Mouse (Mus musculus) adrenal gland, postnatal 25 days (tissue): ENCODE results near the gene Scgb1b17. TPM values are rescaled to one million over a fixed set of nuclear protein-coding genes. Genes with fewer than 3 reads are reported as not detected.
"Not testable (repeated sequence)": the region's sequence is repeated elsewhere in the genome, so short reads cannot be mapped to it uniquely, and the experiment has no call there.

ENCODE experiments used
- DNase-seq: peaks from one replicate; pipeline ENCODE4 v3.0.0; 2021; ENCODE audit warnings: mixed read lengths
- long read RNA-seq: library from polyadenylated mRNA; stranded (forward); transcript quantifications from one replicate; pipeline ENCODE4 v2.0.0, GENCODE M21; 2021
- total RNA-seq: library from RNA; stranded (reverse); gene quantifications from 2 replicates; pipeline ENCODE4 v1.2.3, GENCODE M21; 2021

The Scgb1b17 gene
- not detected in 2 replicates for total RNA-seq
- long read RNA-seq: 0 reads

DNA sequence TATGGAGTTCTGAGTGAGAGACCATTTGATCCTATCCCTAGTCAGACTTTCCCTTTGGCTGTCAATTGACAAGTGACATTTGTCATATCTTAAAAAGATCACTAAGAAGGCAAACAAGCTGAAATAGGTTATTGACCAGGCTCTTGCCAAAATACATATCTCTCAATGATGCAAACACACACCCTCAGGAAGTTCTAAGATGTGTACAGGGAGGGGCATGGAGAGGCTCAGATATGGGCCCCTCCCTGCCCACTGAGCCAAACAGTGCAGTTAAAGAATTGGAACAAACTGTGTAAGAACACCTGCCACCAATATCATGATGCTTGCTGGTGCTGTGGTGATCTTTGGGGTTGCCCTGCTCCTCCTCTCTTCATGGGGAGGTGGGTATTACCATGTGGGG, at the start of gene Scgb1b17:
Gene Scgb1b17 (plus strand): TSS at position 301 of the 400 bp plus-strand sequence.
- DNase-seq: not testable (repeated sequence)

DNA sequence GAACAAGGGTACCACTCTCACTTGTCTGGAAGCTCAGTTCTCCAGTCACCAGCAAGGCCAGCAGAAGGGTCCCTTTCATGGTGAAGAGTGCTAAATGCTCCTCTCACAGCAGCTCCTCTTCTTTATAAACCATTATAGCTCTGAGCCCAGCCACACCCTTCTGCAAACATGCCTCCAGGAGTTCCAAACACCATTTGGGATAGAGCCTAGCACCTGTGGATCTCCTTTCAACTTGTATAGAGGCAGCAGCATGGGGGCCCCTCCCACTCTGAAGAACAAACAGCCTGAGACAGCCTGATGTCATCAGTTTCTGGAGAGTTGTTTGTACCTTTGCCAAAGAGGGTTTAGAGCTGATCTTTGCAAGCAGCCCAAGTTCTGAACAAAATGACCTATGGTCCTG, 6.8 kb upstream of the Scgb1b17 start, which contains the start of gene Scgb2b17:
Gene Scgb2b17 (minus strand): TSS at position 101 of the 400 bp plus-strand sequence.
- DNase-seq: not testable (repeated sequence)

Other genes starting within 250 kb of the Scgb1b17 start
- gene Scgb2b15, start 233.8 kb upstream of the Scgb1b17 start, total RNA-seq: not detected in 2 replicates
- not detected in 2 replicates for gene Scgb1b15, start 226.9 kb upstream of the Scgb1b17 start, total RNA-seq
- not detected in 2 replicates for gene Scgb2b17, start 6.9 kb upstream of the Scgb1b17 start, total RNA-seq
- not detected in 2 replicates for gene Scgb2b18, start 110.4 kb downstream of the Scgb1b17 start, total RNA-seq
- gene Scgb1b18, start 122.1 kb downstream of the Scgb1b17 start, total RNA-seq: not detected in 2 replicates
- gene Scgb2b19, start 216.9 kb downstream of the Scgb1b17 start, total RNA-seq: not detected in 2 replicates
- not detected in 2 replicates for gene Scgb1b19, start 223.8 kb downstream of the Scgb1b17 start, total RNA-seq